Mouse (Mus musculus) midbrain, embryonic 14.5 days (tissue): ENCODE results near the gene Dnajb13. TPM values are rescaled to one million over a fixed set of nuclear protein-coding genes. Genes with fewer than 3 reads are reported as not detected.

Source experiments
- ATAC-seq: fragments of 200-750 bp; cut with Nextera tagmentation; 2 replicates; pipeline ENCODE4 v1.8.0; 2017; ENCODE audit warnings: moderate number of reproducible peaks, moderate library complexity; ENCODE audit not compliant: low FRiP score, low TSS enrichment
- DNase-seq: peaks from one replicate; pipeline ENCODE4 v3.0.0-alpha.2; 2015
- H3K27ac ChIP-seq: fragments of 300-500 bp; sonication (generic); replicated peaks from 2 replicates; pipeline ENCODE4 v1.5.1; 2014; ENCODE audit warnings: mild to moderate bottlenecking, low read depth, low read length, moderate library complexity
- H3K27me3 ChIP-seq: fragments of 300-500 bp; sonication (generic); 2 replicates; pipeline ENCODE4 v1.6.1; 2014; ENCODE audit warnings: low read length, control low read depth, mixed read lengths; ENCODE audit not compliant: control insufficient read depth, insufficient read depth
- H3K36me3 ChIP-seq: fragments of 300-500 bp; sonication (generic); 2 replicates; pipeline ENCODE4 v1.6.1; 2014; ENCODE audit warnings: low read length, control low read depth; ENCODE audit not compliant: control insufficient read depth, insufficient read depth
- H3K4me1 ChIP-seq: fragments of 300-500 bp; sonication (generic); 2 replicates; pipeline ENCODE4 v1.6.1; 2014; ENCODE audit warnings: mild to moderate bottlenecking, antibody characterized with exemption, low read length, control low read depth; ENCODE audit not compliant: control insufficient read depth, insufficient read depth
- H3K4me2 ChIP-seq: fragments of 300-500 bp; sonication (generic); 2 replicates; pipeline ENCODE4 v1.6.1; 2014; ENCODE audit warnings: mild to moderate bottlenecking, low read length, moderate library complexity
- H3K4me3 ChIP-seq: fragments of 300-500 bp; sonication (generic); replicated peaks from 2 replicates; pipeline ENCODE4 v1.5.1; 2014; ENCODE audit warnings: low read depth, low read length
- H3K9ac ChIP-seq: fragments of 300-500 bp; sonication (generic); replicated peaks from 2 replicates; pipeline ENCODE4 v1.6.1; 2014; ENCODE audit warnings: mild to moderate bottlenecking, low read length, moderate library complexity
- H3K9me3 ChIP-seq: fragments of 300-500 bp; sonication (generic); 2 replicates; pipeline ENCODE4 v1.6.1; 2016; ENCODE audit warnings: low read length, control low read depth, mixed read lengths; ENCODE audit not compliant: control insufficient read depth
- WGBS: fragments of 180-500 bp; shearing (Covaris S2); extraction: QIAGEN DNeasy Blood & Tissue Kit; methylation state at CpG from one replicate; pipeline ENCODE4 v1.1.7; 2014; 5-methylcytosine and 5-hydroxymethylcytosine counted together
- polyA plus RNA-seq: library from polyadenylated mRNA; unstranded; fragments of >200 nt; fragmentation: Nextera tagmentation; extraction: Ambion mirVana; gene quantifications from 2 replicates; pipeline ENCODE4 v1.2.1, GENCODE M21; 2014

The Dnajb13 gene
- polyA plus RNA-seq, 1 experiment from 2014 or later: 3.7 TPM

GRCm38 (mm10) chr7:100524669-100525068, 9.9 kb upstream of the Dnajb13 start:
- H3K27me3 ChIP-seq: no peaks in the 10 kb centered on the region
- ATAC-seq (no peak), DNase-seq (no peak)
- H3K9me3 ChIP-seq: no peaks in the 10 kb centered on the region
- H3K4me3 ChIP-seq: no peak overlapping the region
- no peak overlapping the region for H3K27ac ChIP-seq
- no peak overlapping the region for H3K9ac ChIP-seq
- 81% methylated on average over 8 of the region's 8 CpGs for WGBS
- no peak overlapping the region for H3K4me2 ChIP-seq
- H3K36me3 ChIP-seq: no peaks in the 10 kb centered on the region
- no peaks in the 10 kb centered on the region for H3K4me1 ChIP-seq

- Histone ChIP-seq H3K4me3 (no peak overlapping the region), H3K36me3 (no peaks in the 10 kb centered on the region), H3K9me3 (no peaks in the 10 kb centered on the region), H3K9ac (no peak overlapping the region), H3K4me1 (no peaks in the 10 kb centered on the region), H3K27ac (no peak overlapping the region), H3K27me3 (no peaks in the 10 kb centered on the region), H3K4me2 (no peak overlapping the region)
- 80% methylated on average over 3 of the region's 3 CpGs for WGBS
- DNase-seq (no peak), ATAC-seq (no peak)
Measured at GRCm38 (mm10) chr7:100522222-100522621, 7.5 kb upstream of the Dnajb13 start.

GRCm38 (mm10) chr7:100520663-100521285, 6.0 kb upstream of the Dnajb13 start:
- no peaks in the 10 kb centered on the region for H3K36me3 ChIP-seq

GRCm38 (mm10) chr7:100520204-100520603, 5.4 kb upstream of the Dnajb13 start:
- Histone ChIP-seq H3K36me3 (no peaks in the 10 kb centered on the region), H3K27me3 (no peaks in the 10 kb centered on the region), H3K4me2 (no peak overlapping the region), H3K4me1 (no peaks in the 10 kb centered on the region), H3K4me3 (no peak overlapping the region), H3K9me3 (no peaks in the 10 kb centered on the region), H3K27ac (no peak overlapping the region), H3K9ac (no peak overlapping the region)
- ATAC-seq: no peak
- WGBS: 70% methylated on average over 7 of the region's 7 CpGs
- no peak for DNase-seq

More at GRCm38 (mm10) chr7:100520663-100521285, 6.0 kb upstream of the Dnajb13 start:
- Histone ChIP-seq H3K27ac (no peak overlapping the region), H3K9ac (no peak overlapping the region), H3K27me3 (no peaks in the 10 kb centered on the region), H3K4me1 (no peaks in the 10 kb centered on the region), H3K4me2 (no peak overlapping the region), H3K4me3 (no peak overlapping the region), H3K9me3 (no peaks in the 10 kb centered on the region)
- WGBS: 21% methylated on average over 10 of the region's 10 CpGs
- no peak for ATAC-seq
- DNase-seq: peak; percentile 89

GRCm38 (mm10) chr7:100511602-100512001, 3.2 kb downstream of the Dnajb13 start:
- no peak overlapping the region for H3K4me2 ChIP-seq
- no peaks in the 10 kb centered on the region for H3K4me1 ChIP-seq
- no peak overlapping the region for H3K9ac ChIP-seq

GRCm38 (mm10) chr7:100508670-100509069, 6.1 kb downstream of the Dnajb13 start:
- H3K9me3 ChIP-seq: no peaks in the 10 kb centered on the region
- no peak overlapping the region for H3K27ac ChIP-seq
- ATAC-seq (no peak), DNase-seq (no peak)
- no peak overlapping the region for H3K4me2 ChIP-seq
- no peaks in the 10 kb centered on the region for H3K4me1 ChIP-seq
- H3K27me3 ChIP-seq: no peaks in the 10 kb centered on the region
- H3K36me3 ChIP-seq: no peaks in the 10 kb centered on the region
- no peak overlapping the region for H3K4me3 ChIP-seq
- H3K9ac ChIP-seq: no peak overlapping the region
- WGBS: 77% methylated on average over 3 of the region's 3 CpGs

More at GRCm38 (mm10) chr7:100511602-100512001, 3.2 kb downstream of the Dnajb13 start:
- ATAC-seq (no peak), DNase-seq (no peak)
- H3K36me3 ChIP-seq: no peaks in the 10 kb centered on the region
- H3K27ac ChIP-seq: no peak overlapping the region
- no peaks in the 10 kb centered on the region for H3K9me3 ChIP-seq
- no peaks in the 10 kb centered on the region for H3K27me3 ChIP-seq
- 87% methylated on average over 8 of the region's 8 CpGs for WGBS
- H3K4me3 ChIP-seq: no peak overlapping the region

- no peak for DNase-seq
- ATAC-seq: no peak
- Histone ChIP-seq H3K9me3 (no peaks in the 10 kb centered on the region), H3K4me2 (no peak overlapping the region), H3K4me1 (no peaks in the 10 kb centered on the region), H3K27ac (no peak overlapping the region), H3K9ac (no peak overlapping the region), H3K4me3 (no peak overlapping the region), H3K27me3 (no peaks in the 10 kb centered on the region), H3K36me3 (no peaks in the 10 kb centered on the region)
- whole genome bisulfite sequencing: 79% methylated on average over 4 of the region's 4 CpGs
Measured at GRCm38 (mm10) chr7:100506494-100506893, 8.3 kb downstream of the Dnajb13 start.

- no peaks in the 10 kb centered on the region for H3K4me1 ChIP-seq
- no peaks in the 10 kb centered on the region for H3K36me3 ChIP-seq
- DNase-seq (no peak), ATAC-seq (no peak)
- no peaks in the 10 kb centered on the region for H3K27me3 ChIP-seq
- no peak overlapping the region for H3K4me2 ChIP-seq
- WGBS: 82% methylated on average over 13 of the region's 13 CpGs
- no peaks in the 10 kb centered on the region for H3K9me3 ChIP-seq
- H3K27ac ChIP-seq: no peak overlapping the region
- no peak overlapping the region for H3K4me3 ChIP-seq
- no peak overlapping the region for H3K9ac ChIP-seq
Measured at GRCm38 (mm10) chr7:100504740-100505487, 9.8 kb downstream of the Dnajb13 start.

GRCm38 (mm10) chr7:100503076-100503475, 11.7 kb downstream of the Dnajb13 start:
- no peaks in the 10 kb centered on the region for H3K4me1 ChIP-seq
- DNase-seq: no peak
- no peak overlapping the region for H3K9ac ChIP-seq
- H3K9me3 ChIP-seq: no peaks in the 10 kb centered on the region
- no peak overlapping the region for H3K4me3 ChIP-seq
- no peaks in the 10 kb centered on the region for H3K36me3 ChIP-seq
- no peak overlapping the region for H3K27ac ChIP-seq
- WGBS: 87% methylated on average over 5 of the region's 5 CpGs
- no peak overlapping the region for H3K4me2 ChIP-seq
- no peak for ATAC-seq
- H3K27me3 ChIP-seq: no peaks in the 10 kb centered on the region
